Mouse (Mus musculus): Measurements from ENCODE around the gene Ndufb10. TPM values are rescaled to one million over a fixed set of nuclear protein-coding genes. Genes with fewer than 3 reads are reported as not detected.

The Ndufb10 gene
- polyA plus RNA-seq, 1 experiment from 2014 or later, result 230 TPM

Other genes starting within 250 kb of the Ndufb10 start
- gene Mlst8, start 245.4 kb downstream of the Ndufb10 start, polyA plus RNA-seq (2016; fragmentation: Nextera tagmentation; extraction: Ambion mirVana), result 33.8 and 34.9 TPM in 2 replicates
- 23.2 and 25.4 TPM in 2 replicates for gene Caskin1, start 235.9 kb downstream of the Ndufb10 start, polyA plus RNA-seq (2016; fragmentation: Nextera tagmentation; extraction: Ambion mirVana)
- gene Traf7, start 196.5 kb downstream of the Ndufb10 start, polyA plus RNA-seq (2016; fragmentation: Nextera tagmentation; extraction: Ambion mirVana), result 83.4 and 84.0 TPM in 2 replicates
- 1.6 and 2.2 TPM in 2 replicates for gene Rab26, start 190.3 kb downstream of the Ndufb10 start, polyA plus RNA-seq (2016; fragmentation: Nextera tagmentation; extraction: Ambion mirVana)
- gene Pkd1, start 174.6 kb downstream of the Ndufb10 start, polyA plus RNA-seq (2016; fragmentation: Nextera tagmentation; extraction: Ambion mirVana), result 23.0 and 26.5 TPM in 2 replicates
- 66.5 and 75.0 TPM in 2 replicates for gene Tsc2, start 91.8 kb downstream of the Ndufb10 start, polyA plus RNA-seq (2016; fragmentation: Nextera tagmentation; extraction: Ambion mirVana)
- 10.5 and 12.4 TPM in 2 replicates for gene Nthl1, start 91.8 kb downstream of the Ndufb10 start, polyA plus RNA-seq (2016; fragmentation: Nextera tagmentation; extraction: Ambion mirVana)
- 36.9 and 37.7 TPM in 2 replicates for gene Slc9a3r2, start 74.2 kb downstream of the Ndufb10 start, polyA plus RNA-seq (2016; fragmentation: Nextera tagmentation; extraction: Ambion mirVana)
- not detected in 2 replicates for gene Npw, start 66.0 kb downstream of the Ndufb10 start, polyA plus RNA-seq (2016; fragmentation: Nextera tagmentation; extraction: Ambion mirVana)
- 24.1 and 27.2 TPM in 2 replicates for gene Zfp598, start 54.8 kb downstream of the Ndufb10 start, polyA plus RNA-seq (2016; fragmentation: Nextera tagmentation; extraction: Ambion mirVana)
- 42.3 and 43.3 TPM in 2 replicates for gene Syngr3, start 34.5 kb downstream of the Ndufb10 start, polyA plus RNA-seq (2016; fragmentation: Nextera tagmentation; extraction: Ambion mirVana)
- gene Gfer, start 28.3 kb downstream of the Ndufb10 start, polyA plus RNA-seq (2016; fragmentation: Nextera tagmentation; extraction: Ambion mirVana), result 40.2 and 41.9 TPM in 2 replicates
- 2.4 and 3.0 TPM in 2 replicates for gene Noxo1, start 28.2 kb downstream of the Ndufb10 start, polyA plus RNA-seq (2016; fragmentation: Nextera tagmentation; extraction: Ambion mirVana)
- gene Tbl3, start 16.8 kb downstream of the Ndufb10 start, polyA plus RNA-seq (2016; fragmentation: Nextera tagmentation; extraction: Ambion mirVana), result 91.5 and 95.3 TPM in 2 replicates
- not detected in 2 replicates for gene Rnf151, start 6.4 kb downstream of the Ndufb10 start, polyA plus RNA-seq (2016; fragmentation: Nextera tagmentation; extraction: Ambion mirVana)
- 826 and 871 TPM in 2 replicates for gene Rps2, start 6.4 kb downstream of the Ndufb10 start, polyA plus RNA-seq (2016; fragmentation: Nextera tagmentation; extraction: Ambion mirVana)
- gene Rpl3l, start 3.3 kb upstream of the Ndufb10 start, polyA plus RNA-seq (2016; fragmentation: Nextera tagmentation; extraction: Ambion mirVana), result not detected in 2 replicates
- gene Msrb1, start 12.2 kb upstream of the Ndufb10 start, polyA plus RNA-seq (2016; fragmentation: Nextera tagmentation; extraction: Ambion mirVana), result 23.3 and 24.8 TPM in 2 replicates
- 0.62 and 0.69 TPM in 2 replicates for gene Hs3st6, start 28.5 kb upstream of the Ndufb10 start, polyA plus RNA-seq (2016; fragmentation: Nextera tagmentation; extraction: Ambion mirVana)
- not detected in 2 replicates for gene Meiob, start 79.8 kb upstream of the Ndufb10 start, polyA plus RNA-seq (2016; fragmentation: Nextera tagmentation; extraction: Ambion mirVana)
- gene Hagh, start 115.7 kb upstream of the Ndufb10 start, polyA plus RNA-seq (2016; fragmentation: Nextera tagmentation; extraction: Ambion mirVana), result 37.5 and 40.0 TPM in 2 replicates
- 18.2 and 18.7 TPM in 2 replicates for gene Fahd1, start 125.9 kb upstream of the Ndufb10 start, polyA plus RNA-seq (2016; fragmentation: Nextera tagmentation; extraction: Ambion mirVana)
- 0.28 and 0.32 TPM in 2 replicates for gene Igfals, start 141.5 kb upstream of the Ndufb10 start, polyA plus RNA-seq (2016; fragmentation: Nextera tagmentation; extraction: Ambion mirVana)
- gene Nubp2, start 161.9 kb upstream of the Ndufb10 start, polyA plus RNA-seq (2016; fragmentation: Nextera tagmentation; extraction: Ambion mirVana), result 75.4 and 75.9 TPM in 2 replicates
- 53.1 and 57.7 TPM in 2 replicates for gene Spsb3, start 162.2 kb upstream of the Ndufb10 start, polyA plus RNA-seq (2016; fragmentation: Nextera tagmentation; extraction: Ambion mirVana)
- 41.6 and 44.5 TPM in 2 replicates for gene Eme2, start 170.6 kb upstream of the Ndufb10 start, polyA plus RNA-seq (2016; fragmentation: Nextera tagmentation; extraction: Ambion mirVana)
- gene Mrps34, start 170.6 kb upstream of the Ndufb10 start, polyA plus RNA-seq (2016; fragmentation: Nextera tagmentation; extraction: Ambion mirVana), result 89.9 and 98.4 TPM in 2 replicates
- 49.7 and 55.1 TPM in 2 replicates for gene Nme3, start 172.0 kb upstream of the Ndufb10 start, polyA plus RNA-seq (2016; fragmentation: Nextera tagmentation; extraction: Ambion mirVana)
- 78.9 and 82.1 TPM in 2 replicates for gene Mapk8ip3, start 212.5 kb upstream of the Ndufb10 start, polyA plus RNA-seq (2016; fragmentation: Nextera tagmentation; extraction: Ambion mirVana)
- gene Jpt2, start 236.2 kb upstream of the Ndufb10 start, polyA plus RNA-seq (2016; fragmentation: Nextera tagmentation; extraction: Ambion mirVana), result 183 TPM in 2 replicates